Mouse (Mus musculus): ENCODE measurements at regions not wholly inside any gene's neighbourhood (a gene's known extent, or its start where the extent isn't known, plus 50 kb on each side); places are given as distances from the start of the nearest gene placed in this dataset.

- Histone ChIP-seq H3K4me1 (ENCODE audit: control insufficient read depth, insufficient read depth, insufficient read length) (no peaks in the 10 kb centered on the region), H3K27ac (ENCODE audit: insufficient read depth, low read length) (no peak overlapping the region), H3K4me3 (ENCODE audit: extremely low read depth, insufficient read depth, insufficient read length) (no peak overlapping the region), H3K36me3 (ENCODE audit: control insufficient read depth, insufficient read depth, low read length) (no peaks in the 10 kb centered on the region), H3K27me3 (ENCODE audit: control insufficient read depth, insufficient read depth, low read length) (no peaks in the 10 kb centered on the region)
- 66% methylated on average over 9 of the region's 9 CpGs for WGBS
- no peak for DNase-seq (ENCODE audit: low read depth in 1 of 2, low spot score in 2 of 2)
- TF ChIP-seq POLR2A (IDR thresholded peaks at IDR 0.05; ENCODE audit: low read depth, low read length) (no peak), CTCF (IDR thresholded peaks at IDR 0.05; ENCODE audit: extremely low read depth, insufficient read depth, insufficient read length, insufficient replicate concordance) (no peak)
Measured at GRCm38 (mm10) chr12:15644074-15644672, 172.5 kb downstream of the Trib2 start.

- no peaks in the 10 kb centered on the region for H3K4me1 ChIP-seq (ENCODE audit: control insufficient read depth, insufficient read depth, insufficient read length)
- WGBS: 67% methylated on average over 3 of the region's 3 CpGs
- H3K27ac ChIP-seq (ENCODE audit: insufficient read depth, low read length): no peak overlapping the region
- no peaks in the 10 kb centered on the region for H3K27me3 ChIP-seq (ENCODE audit: control insufficient read depth, insufficient read depth, low read length)
- no peak for TF ChIP-seq CTCF (IDR thresholded peaks at IDR 0.05; ENCODE audit: extremely low read depth, insufficient read depth, insufficient read length, insufficient replicate concordance)
- no peak for TF ChIP-seq POLR2A (IDR thresholded peaks at IDR 0.05; ENCODE audit: low read depth, low read length)
- DNase-seq (ENCODE audit: low read depth in 1 of 2, low spot score in 2 of 2): no peak
- H3K4me3 ChIP-seq (ENCODE audit: extremely low read depth, insufficient read depth, insufficient read length): no peak overlapping the region
- H3K36me3 ChIP-seq (ENCODE audit: control insufficient read depth, insufficient read depth, low read length): no peaks in the 10 kb centered on the region
Measured at GRCm38 (mm10) chr12:15643669-15644068, 173.1 kb downstream of the Trib2 start.

GRCm38 (mm10) chr12:15640320-15640719 is 176.4 kb downstream of the Trib2 start:
- no peak for DNase-seq (ENCODE audit: low read depth in 1 of 2, low spot score in 2 of 2)
- Histone ChIP-seq H3K4me3 (ENCODE audit: extremely low read depth, insufficient read depth, insufficient read length) (no peak overlapping the region), H3K36me3 (ENCODE audit: control insufficient read depth, insufficient read depth, low read length) (no peaks in the 10 kb centered on the region), H3K27me3 (ENCODE audit: control insufficient read depth, insufficient read depth, low read length) (no peaks in the 10 kb centered on the region), H3K4me1 (ENCODE audit: control insufficient read depth, insufficient read depth, insufficient read length) (no peaks in the 10 kb centered on the region), H3K27ac (ENCODE audit: insufficient read depth, low read length) (no peak overlapping the region)
- TF ChIP-seq CTCF (IDR thresholded peaks at IDR 0.05; ENCODE audit: extremely low read depth, insufficient read depth, insufficient read length, insufficient replicate concordance) (no peak), POLR2A (IDR thresholded peaks at IDR 0.05; ENCODE audit: low read depth, low read length) (no peak)
- whole genome bisulfite sequencing: 29% methylated on average over 5 of the region's 5 CpGs

- WGBS: 81% methylated on average over 3 of the region's 3 CpGs
- H3K36me3 ChIP-seq (ENCODE audit: control insufficient read depth, insufficient read depth, low read length): no peaks in the 10 kb centered on the region
- TF ChIP-seq CTCF (IDR thresholded peaks at IDR 0.05; ENCODE audit: extremely low read depth, insufficient read depth, insufficient read length, insufficient replicate concordance) (no peak), POLR2A (IDR thresholded peaks at IDR 0.05; ENCODE audit: low read depth, low read length) (no peak)
- no peak overlapping the region for H3K4me3 ChIP-seq (ENCODE audit: extremely low read depth, insufficient read depth, insufficient read length)
- H3K27ac ChIP-seq (ENCODE audit: insufficient read depth, low read length): no peak overlapping the region
- no peaks in the 10 kb centered on the region for H3K4me1 ChIP-seq (ENCODE audit: control insufficient read depth, insufficient read depth, insufficient read length)
- DNase-seq (ENCODE audit: low read depth in 1 of 2, low spot score in 2 of 2): no peak
- no peaks in the 10 kb centered on the region for H3K27me3 ChIP-seq (ENCODE audit: control insufficient read depth, insufficient read depth, low read length)
Measured at GRCm38 (mm10) chr12:15629971-15630370, 186.8 kb downstream of the Trib2 start.

- TF ChIP-seq POLR2A (IDR thresholded peaks at IDR 0.05; ENCODE audit: low read depth, low read length) (no peak), CTCF (IDR thresholded peaks at IDR 0.05; ENCODE audit: extremely low read depth, insufficient read depth, insufficient read length, insufficient replicate concordance) (no peak)
- Histone ChIP-seq H3K4me1 (ENCODE audit: control insufficient read depth, insufficient read depth, insufficient read length) (no peaks in the 10 kb centered on the region), H3K36me3 (ENCODE audit: control insufficient read depth, insufficient read depth, low read length) (no peaks in the 10 kb centered on the region), H3K27ac (ENCODE audit: insufficient read depth, low read length) (no peak overlapping the region), H3K27me3 (ENCODE audit: control insufficient read depth, insufficient read depth, low read length) (no peaks in the 10 kb centered on the region), H3K4me3 (ENCODE audit: extremely low read depth, insufficient read depth, insufficient read length) (no peak overlapping the region)
- 86% methylated on average over 2 of the region's 2 CpGs for WGBS
- DNase-seq (ENCODE audit: low read depth in 1 of 2, low spot score in 2 of 2): no peak
Measured at GRCm38 (mm10) chr12:15619521-15619920, 197.2 kb downstream of the Trib2 start.

GRCm38 (mm10) chr12:15617312-15617711 is 199.4 kb downstream of the Trib2 start:
- no peak for DNase-seq (ENCODE audit: low read depth in 1 of 2, low spot score in 2 of 2)

GRCm38 (mm10) chr12:15611847-15612580 is 204.7 kb downstream of the Trib2 start:
- no peaks in the 10 kb centered on the region for H3K4me1 ChIP-seq (ENCODE audit: control insufficient read depth, insufficient read depth, insufficient read length)
- no peaks in the 10 kb centered on the region; the same call in 1 of the 2 replicates for H3K27me3 ChIP-seq (ENCODE audit: control insufficient read depth, insufficient read depth, low read length)
- no peak for DNase-seq (ENCODE audit: low read depth in 1 of 2, low spot score in 2 of 2)
- 51% methylated on average over 5 of the region's 5 CpGs for WGBS
- TF ChIP-seq POLR2A (IDR thresholded peaks at IDR 0.05; ENCODE audit: low read depth, low read length) (no peak), CTCF (IDR thresholded peaks at IDR 0.05; ENCODE audit: extremely low read depth, insufficient read depth, insufficient read length, insufficient replicate concordance) (no peak)
- H3K4me3 ChIP-seq (ENCODE audit: extremely low read depth, insufficient read depth, insufficient read length): no peak overlapping the region
- H3K27ac ChIP-seq (ENCODE audit: insufficient read depth, low read length): no peak overlapping the region
- no peaks in the 10 kb centered on the region for H3K36me3 ChIP-seq (ENCODE audit: control insufficient read depth, insufficient read depth, low read length)

More at GRCm38 (mm10) chr12:15617312-15617711, 199.4 kb downstream of the Trib2 start:
- no peaks in the 10 kb centered on the region for H3K4me1 ChIP-seq (ENCODE audit: control insufficient read depth, insufficient read depth, insufficient read length)
- no peaks in the 10 kb centered on the region for H3K36me3 ChIP-seq (ENCODE audit: control insufficient read depth, insufficient read depth, low read length)
- TF ChIP-seq CTCF (IDR thresholded peaks at IDR 0.05; ENCODE audit: extremely low read depth, insufficient read depth, insufficient read length, insufficient replicate concordance) (no peak), POLR2A (IDR thresholded peaks at IDR 0.05; ENCODE audit: low read depth, low read length) (no peak)
- H3K27ac ChIP-seq (ENCODE audit: insufficient read depth, low read length): no peak overlapping the region
- 93% methylated on average over 1 of the region's 1 CpGs for WGBS
- H3K27me3 ChIP-seq (ENCODE audit: control insufficient read depth, insufficient read depth, low read length): no peaks in the 10 kb centered on the region; the same call in 1 of the 2 replicates
- no peak overlapping the region for H3K4me3 ChIP-seq (ENCODE audit: extremely low read depth, insufficient read depth, insufficient read length)
